Mouse (Mus musculus) CD4-positive helper T cell, adult 2 months (primary cell): ENCODE data around the gene Pdzd8.

Experiments
- DNase-seq: peaks from one replicate; pipeline ENCODE4 v3.0.0-alpha.2; 2012; ENCODE audit warnings: low read depth, missing footprints, low spot score

Gene Pdzd8

GRCm38 (mm10) chr19:59276354-59276753, 69.2 kb downstream of the Pdzd8 start:
- DNase-seq = no peak

DNA sequence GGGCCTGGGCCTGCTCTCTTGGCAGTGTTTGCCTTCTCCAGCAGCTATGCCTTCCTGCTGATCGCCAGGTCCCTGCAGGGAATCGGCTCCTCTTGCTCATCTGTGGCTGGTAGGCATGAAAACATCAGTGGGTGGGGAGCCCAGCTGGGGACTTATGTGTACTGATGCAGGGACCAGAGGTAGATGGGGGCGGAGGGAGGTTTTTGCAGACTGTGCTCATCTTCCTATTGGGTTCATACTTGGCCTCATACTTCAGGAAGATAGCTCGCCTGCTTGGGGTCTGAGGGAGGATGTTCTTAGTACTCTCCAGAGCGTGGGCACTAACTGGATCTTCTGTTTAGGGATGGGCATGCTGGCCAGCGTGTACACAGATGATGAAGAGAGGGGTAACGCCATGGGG, 72.4 kb downstream of the Pdzd8 start:
- DNase-seq = no peak

- no peak for DNase-seq
These were observed 78.1 kb downstream of the Pdzd8 start for GRCm38 (mm10) chr19:59267417-59267963.

- DNase-seq = no peak
These were observed 79.7 kb downstream of the Pdzd8 start for GRCm38 (mm10) chr19:59265907-59266306.

DNA sequence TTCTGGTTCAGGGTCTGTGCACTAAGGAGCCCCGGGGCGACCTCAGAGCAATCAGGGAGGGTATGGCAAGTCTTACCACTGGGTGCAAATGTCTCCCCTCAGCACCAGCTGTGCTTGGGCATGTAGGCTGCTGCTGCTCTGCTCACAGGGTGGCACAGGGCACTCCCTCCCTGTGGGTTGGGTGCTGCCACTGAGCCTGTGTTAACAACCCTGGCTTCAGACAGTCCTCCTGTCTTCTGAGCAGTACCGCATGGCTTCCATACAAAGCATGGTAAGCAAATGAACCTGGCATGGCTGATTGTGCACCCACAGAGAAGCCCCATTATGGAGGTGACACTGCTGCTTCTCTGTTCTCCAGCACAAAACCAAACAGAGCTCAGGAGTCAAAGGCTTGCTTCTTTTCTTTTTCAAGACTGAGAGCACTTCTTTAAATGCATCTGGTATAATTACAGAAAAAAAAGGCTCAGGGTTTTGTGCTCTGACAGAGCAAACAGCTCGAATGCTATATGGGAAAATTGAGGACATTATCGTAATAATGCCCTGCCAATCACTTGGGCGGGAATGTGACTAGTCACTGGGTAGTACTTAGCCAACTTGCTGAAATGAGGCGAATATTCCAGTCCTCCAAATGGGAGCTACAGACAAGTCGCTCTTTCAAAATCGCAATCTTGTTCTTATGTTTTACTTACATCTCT, 80.6 kb downstream of the Pdzd8 start:
- no peak for DNase-seq

GRCm38 (mm10) chr19:59263171-59263570, 82.4 kb downstream of the Pdzd8 start:
- DNase-seq = no peak

DNA sequence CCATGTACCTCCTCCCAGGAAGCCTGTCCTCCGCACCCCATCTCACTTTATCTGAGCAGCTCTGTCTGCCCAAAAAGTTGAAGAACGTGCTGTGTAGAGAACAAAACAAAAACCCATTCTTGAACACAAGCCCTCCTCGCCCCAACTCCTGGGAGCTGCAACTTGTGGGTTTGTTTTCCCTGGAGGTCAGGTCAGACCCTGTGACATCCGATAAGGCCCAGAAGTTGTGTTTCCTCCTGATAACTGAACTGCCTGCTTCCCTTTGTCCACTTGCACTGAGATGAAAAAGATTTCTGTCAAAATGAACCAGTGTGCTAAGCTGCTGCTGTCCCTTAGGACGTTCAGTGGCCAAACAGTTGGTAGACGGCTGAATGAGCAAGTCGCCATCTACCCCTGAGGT, 84.0 kb downstream of the Pdzd8 start:
- no peak for DNase-seq

DNA sequence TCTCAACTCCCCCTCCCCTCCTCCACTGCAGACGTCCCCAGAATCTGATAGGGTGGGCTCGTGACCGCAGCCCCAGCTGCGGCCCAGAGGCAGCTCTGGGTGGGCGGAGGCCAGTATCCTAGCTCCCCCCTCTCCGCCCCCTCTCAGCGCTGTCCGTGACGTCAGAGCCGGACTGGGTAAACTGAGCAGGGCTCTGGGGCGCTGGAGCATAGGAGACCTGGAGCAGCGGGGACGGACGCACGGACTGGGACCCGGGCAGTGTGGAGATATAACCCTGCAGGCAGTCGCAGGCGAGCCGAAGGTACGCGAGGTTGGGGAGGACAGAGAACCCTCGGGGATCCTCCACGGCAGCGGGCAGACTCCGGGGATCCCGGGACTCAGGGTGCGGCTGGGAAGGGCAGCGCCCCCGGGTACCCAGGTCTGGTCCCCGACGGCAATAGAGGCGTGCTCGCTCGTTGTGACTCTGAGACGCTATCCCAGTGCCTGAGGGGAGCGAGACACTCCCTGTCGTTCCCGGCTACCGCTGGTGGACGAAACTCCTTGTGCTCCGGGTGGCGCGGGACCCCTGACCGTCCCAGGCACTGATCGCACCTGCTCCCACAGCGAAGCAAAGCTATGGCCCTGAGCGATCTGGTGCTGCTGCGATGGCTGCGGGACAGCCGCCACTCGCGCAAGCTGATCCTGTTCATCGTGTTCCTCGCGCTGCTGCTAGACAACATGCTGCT, 84.7 kb downstream of the Pdzd8 start, which contains the start of gene Slc18a2:
TSS of gene Slc18a2 (plus strand) at position 179 of the 725 bp plus-strand sequence.
- DNase-seq = no peak

GRCm38 (mm10) chr19:59259633-59260032, 85.9 kb downstream of the Pdzd8 start:
- no peak for DNase-seq

DNA sequence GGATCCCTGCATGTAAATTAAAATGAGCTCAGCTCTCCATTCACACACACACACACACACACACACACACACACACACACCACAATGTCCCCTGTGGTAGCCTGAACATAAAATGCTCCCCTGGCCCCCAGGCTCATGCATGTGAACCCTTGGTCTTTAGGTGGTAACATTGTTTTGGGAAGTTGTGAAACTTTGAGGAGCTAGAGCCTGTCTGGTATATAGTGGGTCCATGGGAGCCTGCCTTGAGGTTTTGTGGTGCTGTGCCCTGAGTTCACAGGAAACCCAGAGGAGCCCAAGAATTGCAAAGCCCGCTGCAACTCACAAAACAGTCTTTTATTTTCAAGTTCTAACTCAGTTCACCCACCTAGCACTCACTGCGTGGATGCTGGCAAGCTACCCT, 92.9 kb downstream of the Pdzd8 start:
- DNase-seq = no peak

DNA sequence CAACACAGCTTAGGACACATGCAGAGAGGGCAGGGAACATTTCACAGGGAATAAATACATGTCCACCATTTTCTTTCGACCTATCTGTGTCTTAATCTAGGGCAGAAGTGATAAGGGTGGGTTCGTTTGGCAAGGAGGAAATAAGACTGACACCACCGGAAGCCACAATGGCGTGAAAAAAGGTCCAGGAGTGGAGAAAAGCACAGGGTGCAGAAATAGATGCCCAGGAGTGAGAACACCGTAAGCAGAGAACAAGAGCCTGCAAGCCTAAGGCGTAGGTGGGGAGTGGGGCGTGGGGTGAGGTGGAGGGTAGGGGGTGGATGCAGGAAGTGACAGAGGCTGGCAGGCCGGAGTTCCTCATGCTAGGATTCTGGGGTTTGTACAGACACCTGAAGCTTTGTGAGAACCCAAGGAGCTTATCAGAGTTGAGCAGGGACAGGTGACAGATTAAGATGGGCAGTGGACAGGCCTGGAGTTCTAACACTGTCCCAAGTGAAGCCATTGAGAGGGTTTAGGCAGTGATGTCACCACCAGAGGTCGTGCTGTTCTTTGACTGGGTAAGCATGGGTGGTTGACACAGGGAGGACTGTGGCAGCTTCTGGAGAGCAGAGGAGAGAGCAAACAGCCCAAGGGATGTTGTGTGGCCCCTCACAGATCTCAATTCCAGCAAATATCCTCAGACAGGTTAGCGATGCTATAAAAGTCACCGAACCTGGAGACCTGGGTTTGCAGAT, 96.9 kb downstream of the Pdzd8 start:
- DNase-seq = peak; percentile 20

GRCm38 (mm10) chr19:59248144-59248543, 97.4 kb downstream of the Pdzd8 start:
- no peak for DNase-seq
